Mouse (Mus musculus) thymus, adult 2 months (tissue): ENCODE measurements around the gene Pkp4. TPM values are rescaled to one million over a fixed set of nuclear protein-coding genes. Genes with fewer than 3 reads are reported as not detected.

ENCODE experiments used
- DNase-seq: peaks from one replicate; pipeline ENCODE4 v3.0.0; 2021
- H3K27ac ChIP-seq: fragments of 200-500 bp; 2 replicates; pipeline ENCODE4 v1.5.1; 2012; ENCODE audit warnings: low read length, control low read depth; ENCODE audit not compliant: control insufficient read depth, insufficient read depth
- H3K27me3 ChIP-seq: fragments of 200-500 bp; 2 replicates; pipeline ENCODE4 v1.6.1; 2012; ENCODE audit warnings: mild to moderate bottlenecking, low read length, moderate library complexity, mixed read lengths; ENCODE audit not compliant: control insufficient read depth, insufficient read depth
- H3K36me3 ChIP-seq: fragments of 200-500 bp; 2 replicates; pipeline ENCODE4 v1.6.1; 2012; ENCODE audit warnings: mild to moderate bottlenecking, low read length, moderate library complexity; ENCODE audit not compliant: control insufficient read depth, insufficient read depth
- H3K4me1 ChIP-seq: fragments of 200-500 bp; replicated peaks from 2 replicates; pipeline ENCODE4 v1.6.1; 2012; ENCODE audit warnings: low read length; ENCODE audit not compliant: control insufficient read depth, insufficient read depth
- H3K4me3 ChIP-seq: fragments of 200-500 bp; 2 replicates; pipeline ENCODE4 v1.5.1; 2012; ENCODE audit warnings: mild to moderate bottlenecking, low read length, control low read depth, moderate library complexity; ENCODE audit not compliant: control insufficient read depth, insufficient read depth
- CTCF ChIP-seq: fragments of 200-500 bp; IDR thresholded peaks from 2 replicates; pipeline ENCODE4 v1.5.1; 2012; ENCODE audit warnings: mild to moderate bottlenecking, control low read depth, low read length, moderate library complexity, borderline replicate concordance; ENCODE audit not compliant: control insufficient read depth, poor library complexity, insufficient read depth; ENCODE audit errors: extremely low read depth
- POLR2A ChIP-seq: fragments of 200-500 bp; IDR thresholded peaks from 2 replicates; pipeline ENCODE4 v1.6.1; 2012; ENCODE audit warnings: mild to moderate bottlenecking, low read length, control low read depth, moderate library complexity; ENCODE audit not compliant: control insufficient read depth, poor library complexity, insufficient read depth; ENCODE audit errors: extremely low read depth
- WGBS: fragments of 180-500 bp; shearing (Covaris S2); methylation state at CpG from one replicate; pipeline ENCODE4 v1.1.7; 2018; 5-methylcytosine and 5-hydroxymethylcytosine counted together
- polyA plus RNA-seq: library from polyadenylated mRNA; depleted of rRNA; stranded (reverse); fragments of >200 nt; gene quantifications from 2 replicates; pipeline ENCODE4 v1.2.3, GENCODE M21; 2012

The Pkp4 gene
- polyA plus RNA-seq, 1 experiment, result 40.8 TPM

GRCm38 (mm10) chr2:59303530-59304063 lies 142.9 kb downstream of the Pkp4 start:
- H3K27me3 ChIP-seq, result no peaks in the 10 kb centered on the region
- no peak for DNase-seq
- WGBS, result 96% methylated on average over 12 of the region's 12 CpGs
- no peaks in the 10 kb centered on the region for H3K36me3 ChIP-seq
- no peaks in the 10 kb centered on the region for H3K4me1 ChIP-seq
- no peak overlapping the region for H3K4me3 ChIP-seq
- H3K27ac ChIP-seq, result no peak overlapping the region
- no peak for TF ChIP-seq CTCF

GRCm38 (mm10) chr2:59307302-59307701 lies 146.7 kb downstream of the Pkp4 start:
- Histone ChIP-seq H3K27me3 (no peaks in the 10 kb centered on the region), H3K4me1 (no peaks in the 10 kb centered on the region), H3K4me3 (no peak overlapping the region), H3K27ac (no peak overlapping the region), H3K36me3 (no peaks in the 10 kb centered on the region)
- no peak for TF ChIP-seq CTCF
- TF ChIP-seq POLR2A, result no peak
- 98% methylated on average over 8 of the region's 8 CpGs for WGBS
- no peak for DNase-seq

- TF ChIP-seq CTCF, result no peak
- no peak for TF ChIP-seq POLR2A
- no peak overlapping the region for H3K4me3 ChIP-seq
- H3K4me1 ChIP-seq, result no peaks in the 10 kb centered on the region
- DNase-seq, result no peak
- no peaks in the 10 kb centered on the region for H3K27me3 ChIP-seq
- 96% methylated on average over 19 of the region's 19 CpGs for WGBS
- H3K27ac ChIP-seq, result no peak overlapping the region
- H3K36me3 ChIP-seq, result no peaks in the 10 kb centered on the region
Observed at GRCm38 (mm10) chr2:59308055-59308454, 147.4 kb downstream of the Pkp4 start.

GRCm38 (mm10) chr2:59313293-59313692 lies 152.6 kb downstream of the Pkp4 start:
- 90% methylated on average over 6 of the region's 6 CpGs for WGBS
- no peak overlapping the region for H3K4me3 ChIP-seq
- DNase-seq, result no peak
- H3K36me3 ChIP-seq, result no peaks in the 10 kb centered on the region; the same call in 1 of the 2 replicates
- no peaks in the 10 kb centered on the region for H3K4me1 ChIP-seq
- no peaks in the 10 kb centered on the region for H3K27me3 ChIP-seq
- TF ChIP-seq POLR2A (no peak), CTCF (no peak)
- H3K27ac ChIP-seq, result no peak overlapping the region

GRCm38 (mm10) chr2:59318631-59319030 lies 158.0 kb downstream of the Pkp4 start:
- no peaks in the 10 kb centered on the region for H3K4me1 ChIP-seq
- peaks cover 8% of the 10 kb centered on the region; the same call in 1 of the 2 replicates for H3K36me3 ChIP-seq
- H3K27ac ChIP-seq, result no peak overlapping the region
- no peak for DNase-seq
- H3K27me3 ChIP-seq, result no peaks in the 10 kb centered on the region
- TF ChIP-seq CTCF (no peak), POLR2A (no peak)
- WGBS, result 100% methylated on average over 1 of the region's 1 CpGs
- H3K4me3 ChIP-seq, result no peak overlapping the region

DNA sequence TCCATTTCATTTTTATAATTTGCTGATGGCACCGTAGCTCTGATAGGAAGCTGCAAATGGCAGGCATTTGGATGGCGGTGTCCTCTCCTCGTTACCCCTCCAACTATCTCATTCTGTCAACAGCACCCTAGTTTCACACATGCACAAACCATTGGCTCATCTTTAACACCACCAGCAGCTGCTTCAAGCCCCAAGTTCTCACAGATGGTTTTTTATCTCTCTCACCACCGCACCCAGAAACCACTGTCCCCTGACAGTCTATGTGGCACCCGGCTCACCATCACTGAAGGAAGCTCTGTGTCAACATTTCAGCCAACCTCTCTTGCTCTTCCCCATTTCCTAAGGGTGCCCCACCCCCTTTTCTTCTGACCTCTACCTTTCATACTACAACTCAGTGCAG lies 167.3 kb downstream of the Pkp4 start:
- WGBS, result 35% methylated on average over 5 of the region's 5 CpGs
- no peak for DNase-seq
- no peak overlapping the region for H3K4me3 ChIP-seq
- 0 out of 2 replicates have a peak, but pooled peaks cover 2% of the 10 kb centered on the region for H3K27me3 ChIP-seq
- H3K36me3 ChIP-seq, result no peaks in the 10 kb centered on the region
- H3K27ac ChIP-seq, result no peak overlapping the region
- TF ChIP-seq POLR2A, result no peak
- TF ChIP-seq CTCF, result no peak
- H3K4me1 ChIP-seq, result no peaks in the 10 kb centered on the region

DNA sequence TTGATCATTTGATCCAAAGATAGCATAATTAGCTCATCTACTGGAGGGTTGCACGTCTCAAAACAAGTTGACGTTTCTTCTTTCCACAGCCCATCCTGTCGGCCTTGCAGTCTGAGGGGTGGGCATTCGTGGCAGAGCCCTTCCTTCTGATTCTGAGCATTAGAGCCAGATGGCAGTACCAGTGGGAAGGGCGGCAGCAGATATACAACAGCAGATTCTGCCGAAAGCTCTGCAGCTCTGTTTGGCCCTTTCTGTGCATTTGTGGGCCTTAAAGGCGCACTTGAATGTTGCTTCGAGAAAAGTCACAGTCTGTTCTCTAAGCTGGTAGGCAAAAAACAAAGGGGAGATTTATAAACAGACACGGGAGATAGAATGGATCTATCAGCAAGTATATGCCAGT lies 170.4 kb downstream of the Pkp4 start:
- Histone ChIP-seq H3K27me3 (0 out of 2 replicates have a peak, but pooled peaks cover 2% of the 10 kb centered on the region), H3K4me3 (no peak overlapping the region), H3K4me1 (no peaks in the 10 kb centered on the region), H3K27ac (no peak overlapping the region), H3K36me3 (no peaks in the 10 kb centered on the region)
- TF ChIP-seq POLR2A (no peak), CTCF (no peak)
- 96% methylated on average over 9 of the region's 9 CpGs for WGBS
- no peak for DNase-seq
